Mouse (Mus musculus): ENCODE data around the gene Rhox11. TPM values are rescaled to one million over a fixed set of nuclear protein-coding genes. Genes with fewer than 3 reads are reported as not detected.

Gene Rhox11
- not detected in 2 replicates for polyA plus RNA-seq (2012; rRNA removed)

DNA sequence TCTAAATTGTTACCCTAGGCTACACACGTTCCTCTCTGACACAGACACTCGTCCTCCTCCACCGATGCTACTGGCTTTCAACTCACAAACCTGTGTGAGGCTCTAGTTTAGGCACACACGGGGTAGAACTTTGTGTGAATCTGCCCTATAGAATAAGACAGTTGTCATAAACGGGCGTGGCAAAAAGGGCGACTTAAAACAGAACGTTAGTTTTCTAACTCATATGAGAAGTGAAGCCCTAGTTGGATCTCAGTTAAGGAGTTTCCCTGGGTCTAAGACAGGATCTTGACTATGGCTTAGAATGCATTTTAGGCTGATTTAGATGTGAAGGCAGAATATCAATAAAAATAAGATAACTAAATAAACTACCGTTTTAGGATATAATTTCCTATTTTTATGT, at the start of gene Rhox11:
Gene Rhox11, minus strand, starts transcription at position 101 of the 400 bp plus-strand sequence.

DNA sequence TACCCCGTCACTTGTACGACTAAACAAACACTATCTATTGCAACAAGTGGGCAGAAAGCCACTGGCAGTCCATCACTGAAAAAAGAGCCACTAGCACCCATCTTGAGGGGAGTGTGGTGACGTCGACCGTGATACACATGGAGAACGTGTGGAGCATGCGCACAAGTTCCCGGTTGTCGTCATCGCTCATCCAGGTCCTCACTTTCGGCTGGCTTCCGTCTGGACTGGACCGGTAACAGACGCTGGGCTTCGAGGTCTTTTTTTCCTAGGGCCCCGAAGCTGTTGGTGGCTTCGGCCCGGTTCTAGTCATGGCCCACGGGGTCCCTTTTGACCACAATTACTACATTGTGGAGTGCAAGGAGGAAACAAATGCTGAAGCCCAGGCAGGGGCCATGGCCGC, 36.0 kb upstream of the Rhox11 start, which contains the start of gene Rhox13:
Gene Rhox13, plus strand, starts transcription at position 238 of the 400 bp plus-strand sequence.

DNA sequence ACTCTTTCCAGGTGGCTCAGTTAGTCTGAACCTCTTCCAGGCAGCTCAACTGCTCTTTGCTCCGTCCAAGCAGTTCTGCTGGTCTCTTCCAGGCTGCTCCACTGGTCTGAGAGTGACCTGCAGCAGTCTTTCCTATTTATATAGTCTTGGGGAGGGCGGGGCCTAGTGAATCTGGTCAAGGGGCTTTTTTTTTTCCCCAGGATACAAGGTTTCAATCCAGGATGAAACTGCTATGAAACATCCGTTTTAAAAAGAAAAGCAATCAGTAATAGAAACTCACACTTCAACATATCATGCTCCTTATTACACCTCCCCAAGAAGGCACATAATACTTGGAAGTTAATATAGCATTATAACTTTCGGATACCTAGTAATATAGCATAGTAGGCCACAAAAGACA, 25.9 kb upstream of the Rhox11 start, which contains the start of gene Rhox12:
Gene Rhox12, minus strand, starts transcription at position 101 of the 400 bp plus-strand sequence.

DNA sequence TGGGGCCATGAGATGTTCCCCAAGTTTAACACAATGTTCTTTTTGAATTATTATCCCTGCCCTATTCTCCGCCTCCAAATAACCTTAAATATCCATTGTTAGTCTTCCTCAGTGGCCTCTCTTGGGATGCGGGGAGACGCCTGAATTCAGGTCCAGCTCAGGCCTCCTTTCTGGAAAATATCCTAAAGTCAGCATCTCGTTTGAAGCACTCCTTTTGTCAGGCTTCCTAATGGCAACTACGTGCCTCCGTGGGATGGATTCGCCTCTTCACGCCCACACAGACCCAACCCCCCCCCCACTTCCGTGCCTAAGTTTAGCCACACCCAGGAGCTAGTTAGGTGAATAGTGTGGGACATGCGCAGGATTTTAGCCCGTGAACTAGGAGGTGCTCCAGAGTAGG, 18.8 kb downstream of the Rhox11 start, which contains the start of gene Rhox10:
Gene Rhox10, plus strand, starts transcription at position 301 of the 400 bp plus-strand sequence.

DNA sequence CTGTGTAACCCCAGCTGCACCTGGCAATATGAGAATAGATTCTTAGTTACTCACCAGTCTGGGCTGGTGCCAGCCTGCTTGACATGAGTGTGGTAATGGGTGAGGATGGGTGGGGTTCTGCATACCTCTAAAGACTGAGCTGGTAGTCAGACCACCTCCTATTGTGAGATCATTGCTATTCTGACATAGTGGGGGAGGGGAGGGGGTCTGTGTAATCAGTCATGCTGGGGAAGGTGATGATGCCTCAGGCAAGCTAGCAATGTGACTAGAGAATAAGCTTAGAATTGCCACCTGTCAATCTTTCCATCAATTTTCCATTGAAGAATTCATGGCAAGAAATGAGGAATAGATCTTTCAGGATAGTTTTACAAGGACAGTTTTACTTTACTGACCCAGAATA, 41.9 kb downstream of the Rhox11 start, which contains the start of gene Btg1-ps2:
Gene Btg1-ps2, minus strand, starts transcription at position 101 of the 400 bp plus-strand sequence.

Other genes starting within 250 kb of the Rhox11 start
- not detected in 2 replicates for gene Rhox8, start 206.2 kb downstream of the Rhox11 start, polyA plus RNA-seq (2012; rRNA removed)
- not detected in 2 replicates for gene Rhox7b, start 187.9 kb downstream of the Rhox11 start, polyA plus RNA-seq (2012; rRNA removed)
- 0.30 TPM in 1 of 2 replicates, not detected in the other for gene Rhox9, start 183.4 kb downstream of the Rhox11 start, polyA plus RNA-seq (2012; rRNA removed)
- gene Btg1-ps1, start 66.3 kb downstream of the Rhox11 start, polyA plus RNA-seq (2012; rRNA removed) = not detected in 2 replicates
- not detected in 2 replicates for gene Btg1-ps2, start 42.0 kb downstream of the Rhox11 start, polyA plus RNA-seq (2012; rRNA removed)
- gene Rhox10, start 18.7 kb downstream of the Rhox11 start, polyA plus RNA-seq (2012; rRNA removed) = not detected in 2 replicates
- gene Rhox12, start 25.8 kb upstream of the Rhox11 start, polyA plus RNA-seq (2012; rRNA removed) = not detected in 2 replicates
- not detected in 2 replicates for gene Rhox13, start 36.1 kb upstream of the Rhox11 start, polyA plus RNA-seq (2012; rRNA removed)
- gene Zbtb33, start 104.7 kb upstream of the Rhox11 start, polyA plus RNA-seq (2012; rRNA removed) = 2.3 and 3.0 TPM in 2 replicates
- 0.41 and 0.57 TPM in 2 replicates for gene Tmem255a, start 167.3 kb upstream of the Rhox11 start, polyA plus RNA-seq (2012; rRNA removed)
- 0.01 and 0.15 TPM in 2 replicates for gene Atp1b4, start 231.0 kb upstream of the Rhox11 start, polyA plus RNA-seq (2012; rRNA removed)

Data from liver, embryonic 14 days (tissue).